8 mouse cellular contexts compared by ENCODE assay signal in the genomic region with DNA sequence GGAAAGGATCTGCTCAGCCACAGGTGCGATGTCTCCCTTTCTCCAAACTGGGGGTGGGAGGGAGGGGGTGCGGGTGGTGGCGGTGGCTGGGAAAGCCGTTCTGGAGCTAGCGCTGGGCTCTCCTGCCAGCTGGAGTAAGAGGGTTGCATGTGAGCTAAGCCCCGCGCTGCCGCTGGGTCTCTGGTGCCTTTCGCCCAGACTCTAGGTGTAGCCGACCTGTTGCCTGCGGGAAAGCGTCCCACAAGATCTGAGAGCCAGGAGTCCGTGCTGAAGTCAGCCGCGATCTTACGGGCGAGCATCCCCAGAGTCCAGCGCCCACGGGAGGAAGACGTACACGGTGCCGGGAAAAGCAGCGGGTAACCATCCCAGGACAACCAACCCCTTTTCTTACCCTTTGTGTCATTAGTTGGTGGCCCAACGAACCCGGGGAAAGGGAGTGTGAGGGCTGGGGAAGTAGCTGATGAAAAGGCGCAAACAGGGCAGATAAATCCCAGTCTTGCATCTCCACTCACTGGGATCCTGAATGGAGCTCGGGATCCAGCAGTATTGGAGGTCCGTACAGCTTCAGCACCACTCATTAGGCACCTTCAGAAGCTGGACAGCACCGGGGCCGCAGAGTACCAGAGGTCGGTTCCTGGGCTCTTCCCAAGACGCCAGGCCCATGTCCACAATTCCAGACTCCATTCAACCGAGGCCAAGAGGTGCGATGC. TPM values are rescaled to one million over a fixed set of nuclear protein-coding genes. Genes with fewer than 3 reads are reported as not detected.
DNase-seq lines count a peak whose midpoint lies in the region; ATAC-seq and TF ChIP-seq lines count a peak whose summit lies in the region.

No protein-coding gene starts in this region.

- WGBS in embryonic facial prominence, embryonic 15.5 days: 2% methylated on average over 34 of the region's 34 CpGs
- WGBS in limb, embryonic 10.5 days: 3% methylated on average over 34 of the region's 34 CpGs

- H3K27ac ChIP-seq in layer of hippocampus, adult 2 months: peak overlapping the region; percentile 93
- no peak overlapping the region for H3K27ac ChIP-seq in embryonic facial prominence, embryonic 15.5 days (replicated peaks)
- H3K27ac ChIP-seq in limb, embryonic 10.5 days: no peak overlapping the region

- no peak for ATAC-seq in embryonic facial prominence, embryonic 15.5 days (ENCODE audit: insufficient number of reproducible peaks, low FRiP score, low TSS enrichment, low read depth)

- no peaks in the 10 kb centered on the region for H3K9me3 ChIP-seq in embryonic facial prominence, embryonic 15.5 days (replicated peaks)
- no peaks in the 10 kb centered on the region for H3K9me3 ChIP-seq in limb, embryonic 10.5 days (replicated peaks)

- peak overlapping the region; percentile 48 for H3K4me2 ChIP-seq in embryonic facial prominence, embryonic 15.5 days (replicated peaks)

- peaks cover 58% of the 10 kb centered on the region for H3K27me3 ChIP-seq in embryonic facial prominence, embryonic 15.5 days
- H3K27me3 ChIP-seq in limb, embryonic 10.5 days (ENCODE audit: low read depth, poor library complexity, severe bottlenecking): peaks cover 72% of the 10 kb centered on the region

- H3K9ac ChIP-seq in embryonic facial prominence, embryonic 15.5 days: no peak overlapping the region

- peak overlapping the region; percentile 74 for H3K4me3 ChIP-seq in layer of hippocampus, adult 2 months
- H3K4me3 ChIP-seq in embryonic facial prominence, embryonic 15.5 days (replicated peaks): peak overlapping the region; percentile 30
- peak overlapping the region; percentile 45 for H3K4me3 ChIP-seq in limb, embryonic 10.5 days

- TF ChIP-seq CTCF in layer of hippocampus, adult 2 months (conservative IDR thresholded peaks at IDR 0.05): no peak

- no peak for DNase-seq in layer of hippocampus, adult 2 months (ENCODE audit: low spot score in 2 of 2)
- DNase-seq in layer of hippocampus, adult 8-10 months (ENCODE audit: low spot score in 2 of 2): no peak
- no peak for DNase-seq in limb, embryonic 10.5 days (ENCODE audit: low spot score)
- peak; percentile 49 for DNase-seq in retina, embryonic 14.5 days (ENCODE audit: low spot score)
- no peak for DNase-seq in layer of hippocampus, postnatal 36 days
- no peak for DNase-seq in layer of hippocampus, adult 11-12 months (ENCODE audit: low spot score)
- DNase-seq in yolk sac, embryonic 10.5 days (ENCODE audit: low spot score): no peak

- peaks cover 17% of the 10 kb centered on the region for H3K4me1 ChIP-seq in embryonic facial prominence, embryonic 15.5 days
- H3K4me1 ChIP-seq in limb, embryonic 10.5 days: peaks cover 59% of the 10 kb centered on the region

- no peaks in the 10 kb centered on the region for H3K36me3 ChIP-seq in embryonic facial prominence, embryonic 15.5 days
- no peaks in the 10 kb centered on the region for H3K36me3 ChIP-seq in limb, embryonic 10.5 days

RNA-seq across cellular contexts. Expression of gene Aen, which starts 12.5 kb away (rescaled TPM):
- 10 to 100 TPM; 20.8 to 23.7 TPM for total RNA-seq in layer of hippocampus, adult 2 months (2021)
- 10 to 100 TPM; 17.8 to 23.3 (median 21.7) TPM for total RNA-seq in layer of hippocampus, adult 8-10 months (2022)
- 36.6 and 37.4 TPM in 2 replicates for polyA plus RNA-seq in embryonic facial prominence, embryonic 15.5 days (2015; fragmentation: Nextera tagmentation; extraction: Ambion mirVana)
- polyA plus RNA-seq in limb, embryonic 10.5 days (2016; fragmentation: Nextera tagmentation; extraction: Ambion mirVana): 59.5 and 73.3 TPM in 2 replicates
- 10 to 100 TPM; 20.2 to 23.1 TPM for total RNA-seq in layer of hippocampus, postnatal 36 days (2021)

RNA-seq across cellular contexts. Expression of gene Isg20, which starts 30.1 kb away (rescaled TPM):
- under 1 TPM; 0.34 to 0.49 TPM for total RNA-seq in layer of hippocampus, adult 2 months (2021)
- total RNA-seq in layer of hippocampus, adult 8-10 months (2022): 1 to 10 TPM in 2 of 4 experiments, under 1 TPM in 1, not detected in 1; 0.83 to 1.4 (median 1.0) TPM
- 6.1 and 6.5 TPM in 2 replicates for polyA plus RNA-seq in embryonic facial prominence, embryonic 15.5 days (2015; fragmentation: Nextera tagmentation; extraction: Ambion mirVana)
- 0.61 and 0.82 TPM in 2 replicates for polyA plus RNA-seq in limb, embryonic 10.5 days (2016; fragmentation: Nextera tagmentation; extraction: Ambion mirVana)
- total RNA-seq in layer of hippocampus, postnatal 36 days (2021): 1 to 10 TPM in 1 of 2 experiments, under 1 TPM in 1; 0.60 to 1.1 TPM

RNA-seq across cellular contexts. Expression of gene Det1, which starts 36.1 kb away (rescaled TPM):
- total RNA-seq in layer of hippocampus, adult 2 months (2021): 1 to 10 TPM; 6.5 to 6.6 TPM
- total RNA-seq in layer of hippocampus, adult 8-10 months (2022): 1 to 10 TPM; 5.6 to 8.3 (median 6.5) TPM
- polyA plus RNA-seq in embryonic facial prominence, embryonic 15.5 days (2015; fragmentation: Nextera tagmentation; extraction: Ambion mirVana): 16.5 and 18.1 TPM in 2 replicates
- polyA plus RNA-seq in limb, embryonic 10.5 days (2016; fragmentation: Nextera tagmentation; extraction: Ambion mirVana): 21.0 and 23.5 TPM in 2 replicates
- 1 to 10 TPM; 7.0 to 7.6 TPM for total RNA-seq in layer of hippocampus, postnatal 36 days (2021)
